Mouse (Mus musculus) adrenal gland (tissue): ENCODE results near the gene Clrn3.

Experiments
- intact Hi-C: fragments of 180-260 bp; cut with DNase I; formaldehyde crosslinking; loops from one replicate; pipeline ENCODE4 v1.15.1; 2025

Clrn3 gene

GRCm38 (mm10) chr7:135489724-135490499 lies 38.5 kb downstream of the Clrn3 start:
- intact Hi-C loops: loop anchor here (10.0 kb wide), 1 partner anchor 305 kb away; no protein-coding TSS in a partner anchor

- intact Hi-C loops: loop anchor here (10.0 kb wide), 1 partner anchor 304 kb away; no protein-coding TSS in a partner anchor
Measured at GRCm38 (mm10) chr7:135488214-135488810, 40.1 kb downstream of the Clrn3 start.

- intact Hi-C loops: loop anchor here (2.0 to 10.0 kb wide), 2 partner anchors 85 to 303 kb away; no protein-coding TSS in a partner anchor
Measured at GRCm38 (mm10) chr7:135487423-135487822, 41.0 kb downstream of the Clrn3 start.

- intact Hi-C loops: loop anchor here (2.0 to 10.0 kb wide), 2 partner anchors 84 to 302 kb away; no protein-coding TSS in a partner anchor
Measured at GRCm38 (mm10) chr7:135486645-135487382, 41.6 kb downstream of the Clrn3 start.

GRCm38 (mm10) chr7:135485796-135486410 lies 42.6 kb downstream of the Clrn3 start:
- intact Hi-C loops: loop anchor here (2.0 to 10.0 kb wide), 2 partner anchors 83 to 301 kb away; no protein-coding TSS in a partner anchor

- intact Hi-C loops: loop anchor here (10.0 kb wide), 1 partner anchor 300 kb away; no protein-coding TSS in a partner anchor
Measured at GRCm38 (mm10) chr7:135485116-135485795, 43.2 kb downstream of the Clrn3 start.

- intact Hi-C loops: loop anchor here (10.0 kb wide), 1 partner anchor 300 kb away; no protein-coding TSS in a partner anchor
Measured at GRCm38 (mm10) chr7:135484341-135484740, 44.1 kb downstream of the Clrn3 start.

- intact Hi-C loops: loop anchor here (10.0 kb wide), 1 partner anchor 299 kb away; no protein-coding TSS in a partner anchor
Measured at GRCm38 (mm10) chr7:135483751-135484150, 44.7 kb downstream of the Clrn3 start.

- intact Hi-C loops: loop anchor here (10.0 kb wide), 1 partner anchor 296 kb away; no protein-coding TSS in a partner anchor
Measured at GRCm38 (mm10) chr7:135481150-135481549, 47.3 kb downstream of the Clrn3 start.

GRCm38 (mm10) chr7:135479912-135480311 lies 48.5 kb downstream of the Clrn3 start:
- intact Hi-C loops: loop anchor here (10.0 kb wide), 1 partner anchor 295 kb away; no protein-coding TSS in a partner anchor

GRCm38 (mm10) chr7:135479322-135479880 lies 49.1 kb downstream of the Clrn3 start:
- intact Hi-C loops: no loop called here

GRCm38 (mm10) chr7:135477256-135477655 lies 51.2 kb downstream of the Clrn3 start:
- intact Hi-C loops: no loop called here

- intact Hi-C loops: no loop called here
Measured at GRCm38 (mm10) chr7:135475981-135476380, 52.5 kb downstream of the Clrn3 start.

GRCm38 (mm10) chr7:135470319-135470718 lies 58.1 kb downstream of the Clrn3 start:
- intact Hi-C loops: no loop called here

- intact Hi-C loops: no loop called here
Measured at GRCm38 (mm10) chr7:135468631-135469030, 59.8 kb downstream of the Clrn3 start.

GRCm38 (mm10) chr7:135465293-135465692 lies 63.2 kb downstream of the Clrn3 start:
- intact Hi-C loops: loop anchor here (1.0 kb wide), 1 partner anchor 62 kb away; no protein-coding TSS in a partner anchor

GRCm38 (mm10) chr7:135464689-135465259 lies 63.7 kb downstream of the Clrn3 start:
- intact Hi-C loops: loop anchor here (1.0 kb wide), 1 partner anchor 61 kb away; no protein-coding TSS in a partner anchor
